Mouse (Mus musculus) cerebellum, postnatal 25 days (tissue): ENCODE data around the gene Trip6.

ENCODE experiments used
- DNase-seq, 2 experiments: peaks; one replicate each; pipeline ENCODE4 v3.0.0; 2021; ENCODE audit warnings: mixed read lengths in 2 of 2

Trip6 gene

DNA sequence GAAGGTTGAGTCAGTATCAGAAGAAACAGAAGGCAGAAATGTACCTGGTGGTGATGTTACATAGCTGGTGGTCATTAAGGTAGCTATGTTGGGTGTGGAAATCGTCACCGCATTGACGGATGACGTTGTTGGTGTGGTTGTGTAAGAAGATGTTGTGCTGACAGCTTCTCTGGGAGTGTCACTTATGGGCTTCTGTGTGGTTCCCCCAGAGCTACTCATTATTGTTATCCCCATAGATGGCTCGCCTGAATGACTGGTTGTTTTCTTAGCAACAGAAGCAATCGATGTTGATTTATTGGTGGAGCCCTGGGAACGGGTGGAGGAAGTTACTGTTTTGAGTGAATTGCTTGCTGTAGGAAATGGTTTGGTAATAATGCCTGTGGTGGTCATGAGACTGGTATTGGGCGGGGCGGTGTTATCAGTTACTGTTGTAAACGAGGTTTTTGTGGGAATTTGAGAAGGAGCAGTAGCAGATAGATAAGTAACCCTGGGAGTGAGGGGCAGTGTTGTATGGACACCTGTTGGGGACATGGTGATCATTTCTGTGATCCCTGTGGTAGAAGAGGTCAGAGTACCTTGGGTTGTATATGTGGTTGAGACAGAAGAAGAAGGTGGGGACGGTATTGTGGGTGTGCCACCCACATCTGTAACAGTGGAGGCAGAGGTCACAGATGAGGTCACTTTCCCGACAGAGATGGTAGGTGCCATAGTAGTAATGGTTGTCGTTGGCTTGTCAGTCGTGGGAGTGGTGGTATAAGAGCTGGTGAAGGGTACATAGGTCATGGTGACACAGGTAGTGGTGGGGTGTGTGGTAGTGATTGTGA lies 50.1 kb downstream of the Trip6 start:
- DNase-seq, result no peak
